ENCODE assay signal across 8 mouse cellular contexts in genomic region chr11:35985841-35986393, GRCm38 (mm10). TPM values are rescaled to one million over a fixed set of nuclear protein-coding genes. Genes with fewer than 3 reads are reported as not detected.
DNase-seq lines count a peak whose midpoint lies in the region; ATAC-seq and TF ChIP-seq lines count a peak whose summit lies in the region.

No protein-coding gene starts in this region.

- H3K4me2 ChIP-seq in hindbrain, embryonic 12.5 days (replicated peaks), result peak overlapping the region; percentile 44
- peak overlapping the region; percentile 50 for H3K4me2 ChIP-seq in lung, embryonic 15.5 days

- H3K4me1 ChIP-seq in thymus, adult 2 months (replicated peaks; ENCODE audit: control insufficient read depth, insufficient read depth, low read length), result no peaks in the 10 kb centered on the region
- peaks cover 13% of the 10 kb centered on the region for H3K4me1 ChIP-seq in embryonic facial prominence, embryonic 10.5 days
- H3K4me1 ChIP-seq in hindbrain, embryonic 12.5 days, result peaks cover 5% of the 10 kb centered on the region; the same call in 1 of the 2 replicates
- H3K4me1 ChIP-seq in lung, embryonic 15.5 days, result peaks cover 10% of the 10 kb centered on the region; the same call in 1 of the 2 replicates

- no peak for TF ChIP-seq POLR2A in thymus, adult 2 months (IDR thresholded peaks at IDR 0.05; ENCODE audit: control insufficient read depth, extremely low read depth, insufficient read depth, low read length, poor library complexity)

- H3K27me3 ChIP-seq in thymus, adult 2 months (ENCODE audit: control insufficient read depth, insufficient read depth, low read length), result no peaks in the 10 kb centered on the region
- peaks cover 63% of the 10 kb centered on the region for H3K27me3 ChIP-seq in embryonic facial prominence, embryonic 10.5 days (replicated peaks; ENCODE audit: low read depth, poor library complexity, severe bottlenecking)
- peaks cover 18% of the 10 kb centered on the region for H3K27me3 ChIP-seq in hindbrain, embryonic 12.5 days
- peaks cover 22% of the 10 kb centered on the region; the same call in 1 of the 2 replicates for H3K27me3 ChIP-seq in lung, embryonic 15.5 days

- H3K9me3 ChIP-seq in embryonic facial prominence, embryonic 10.5 days, result no peaks in the 10 kb centered on the region
- no peaks in the 10 kb centered on the region for H3K9me3 ChIP-seq in hindbrain, embryonic 12.5 days (replicated peaks)
- H3K9me3 ChIP-seq in lung, embryonic 15.5 days, result no peaks in the 10 kb centered on the region

- 4% methylated on average over 19 of the region's 19 CpGs for WGBS in thymus, adult 2 months
- 1% methylated on average over 19 of the region's 19 CpGs for WGBS in embryonic facial prominence, embryonic 10.5 days
- WGBS in hindbrain, embryonic 12.5 days, result 1% methylated on average over 19 of the region's 19 CpGs
- 1% methylated on average over 19 of the region's 19 CpGs for WGBS in lung, embryonic 15.5 days

- H3K27ac ChIP-seq in thymus, adult 2 months (ENCODE audit: control insufficient read depth, insufficient read depth, low read length), result no peak overlapping the region
- peak overlapping the region; percentile 48; the same call in 1 of the 2 replicates for H3K27ac ChIP-seq in embryonic facial prominence, embryonic 10.5 days (replicated peaks)
- 0 out of 2 replicates have a peak overlapping the region, but pooled peaks have one; percentile 46 for H3K27ac ChIP-seq in hindbrain, embryonic 12.5 days
- H3K27ac ChIP-seq in lung, embryonic 15.5 days, result no peak overlapping the region

- H3K4me3 ChIP-seq in thymus, adult 2 months (ENCODE audit: control insufficient read depth, insufficient read depth, low read length), result no peak overlapping the region
- peak overlapping the region; percentile 50 for H3K4me3 ChIP-seq in embryonic facial prominence, embryonic 10.5 days
- H3K4me3 ChIP-seq in hindbrain, embryonic 12.5 days, result peak overlapping the region; percentile 11
- H3K4me3 ChIP-seq in lung, embryonic 15.5 days, result peak overlapping the region; percentile 19

- TF ChIP-seq CTCF in thymus, adult 2 months (IDR thresholded peaks at IDR 0.05; ENCODE audit: borderline replicate concordance, control insufficient read depth, extremely low read depth, insufficient read depth, low read length, poor library complexity), result no peak

- peak; percentile 75 for ATAC-seq in hindbrain, embryonic 12.5 days (ENCODE audit: low FRiP score)
- ATAC-seq in lung, embryonic 15.5 days (ENCODE audit: borderline replicate concordance, extremely low read depth, low FRiP score, low TSS enrichment), result peak; percentile 69
- ATAC-seq in erythroblast, adult 5-6 weeks (replicated peaks; ENCODE audit: low FRiP score, poor library complexity, severe bottlenecking), result no peak

- peak; percentile 3 for DNase-seq in thymus, adult 2 months
- no peak for DNase-seq in thymus, adult 18-20 months
- DNase-seq in embryonic facial prominence, embryonic 10.5 days (ENCODE audit: low spot score), result peak; percentile 54
- peak; percentile 90 for DNase-seq in layer of hippocampus, adult 9-11 months
- DNase-seq in right cerebral cortex, adult 2 months (ENCODE audit: low spot score in 2 of 2), result peak; percentile 90

- H3K36me3 ChIP-seq in thymus, adult 2 months (ENCODE audit: control insufficient read depth, insufficient read depth, low read length), result no peaks in the 10 kb centered on the region
- H3K36me3 ChIP-seq in embryonic facial prominence, embryonic 10.5 days (replicated peaks), result no peaks in the 10 kb centered on the region
- no peaks in the 10 kb centered on the region for H3K36me3 ChIP-seq in hindbrain, embryonic 12.5 days
- H3K36me3 ChIP-seq in lung, embryonic 15.5 days, result no peaks in the 10 kb centered on the region

- peak overlapping the region; percentile 0; the same call in 1 of the 2 replicates for H3K9ac ChIP-seq in hindbrain, embryonic 12.5 days
- no peak overlapping the region for H3K9ac ChIP-seq in lung, embryonic 15.5 days

RNA-seq across cellular contexts. Expression of gene Wwc1, which starts 5.6 kb away (rescaled TPM):
- polyA plus RNA-seq in thymus, adult 2 months (2012; rRNA removed), result 2.2 and 3.5 TPM in 2 replicates
- polyA plus RNA-seq in embryonic facial prominence, embryonic 10.5 days (2016; fragmentation: Nextera tagmentation; extraction: Ambion mirVana), result 4.2 and 4.4 TPM in 2 replicates
- polyA plus RNA-seq in hindbrain, embryonic 12.5 days (2016; fragmentation: Nextera tagmentation; extraction: Ambion mirVana), result 14.6 and 15.2 TPM in 2 replicates
- polyA plus RNA-seq in lung, embryonic 15.5 days (2015; fragmentation: Nextera tagmentation; extraction: Ambion mirVana), result 16.2 and 16.7 TPM in 2 replicates
- not detected in 2 replicates for total RNA-seq in erythroblast, adult 5-6 weeks (2015; ENCODE audit: low replicate concordance)
- total RNA-seq in erythroblast, adult 5-6 weeks (2017; ENCODE audit: low replicate concordance), result not detected in 2 replicates

Comparison
In these comparisons a context has a peak if more than half of its experiments do, and no peak if none do; other contexts are left out.
1. DNase-seq: peak in thymus, adult 2 months (single experiment), embryonic facial prominence, embryonic 10.5 days (single experiment), layer of hippocampus, adult 9-11 months (single experiment) and right cerebral cortex, adult 2 months (2 of 2); none in thymus, adult 18-20 months (0 of 2).
2. H3K27ac ChIP-seq: peak in embryonic facial prominence, embryonic 10.5 days (single experiment) and hindbrain, embryonic 12.5 days (single experiment); none in thymus, adult 2 months (single experiment) and lung, embryonic 15.5 days (single experiment).